Mouse (Mus musculus) midbrain, embryonic 16.5 days (tissue): Measurements from ENCODE around the gene Dnaic2. TPM values are rescaled to one million over a fixed set of nuclear protein-coding genes. Genes with fewer than 3 reads are reported as not detected.

Experiments used
- polyA plus RNA-seq: library from polyadenylated mRNA; unstranded; fragments of >200 nt; fragmentation: Nextera tagmentation; extraction: Ambion mirVana; gene quantifications from 2 replicates; pipeline ENCODE4 v1.2.1, GENCODE M21; 2015

Gene Dnaic2
- polyA plus RNA-seq, 1 experiment from 2014 or later, result 3.1 TPM

Other genes starting within 250 kb of the Dnaic2 start
- 641 and 649 TPM in 2 replicates for gene Rpl38, start 58.9 kb upstream of the Dnaic2 start, polyA plus RNA-seq
- gene Ttyh2, start 52.0 kb upstream of the Dnaic2 start, polyA plus RNA-seq, result 29.2 and 30.9 TPM in 2 replicates
- gene Kif19a, start 38.0 kb downstream of the Dnaic2 start, polyA plus RNA-seq, result 0.47 and 0.67 TPM in 2 replicates
- gene Btbd17, start 68.5 kb downstream of the Dnaic2 start, polyA plus RNA-seq, result 19.6 and 20.6 TPM in 2 replicates
- gene Gpr142, start 71.5 kb downstream of the Dnaic2 start, polyA plus RNA-seq, result not detected in 2 replicates
- gene Gprc5c, start 123.7 kb downstream of the Dnaic2 start, polyA plus RNA-seq, result 5.4 and 7.4 TPM in 2 replicates
- gene Cd300a, start 162.6 kb downstream of the Dnaic2 start, polyA plus RNA-seq, result 1.2 and 1.3 TPM in 2 replicates
- 0.07 TPM in 1 of 2 replicates, not detected in the other for gene Cd300lb, start 207.0 kb downstream of the Dnaic2 start, polyA plus RNA-seq
- not detected in 2 replicates for gene Cd300c, start 241.7 kb downstream of the Dnaic2 start, polyA plus RNA-seq